Comparison of ENCODE assay signal across 1 mouse cellular context in the genomic region with DNA sequence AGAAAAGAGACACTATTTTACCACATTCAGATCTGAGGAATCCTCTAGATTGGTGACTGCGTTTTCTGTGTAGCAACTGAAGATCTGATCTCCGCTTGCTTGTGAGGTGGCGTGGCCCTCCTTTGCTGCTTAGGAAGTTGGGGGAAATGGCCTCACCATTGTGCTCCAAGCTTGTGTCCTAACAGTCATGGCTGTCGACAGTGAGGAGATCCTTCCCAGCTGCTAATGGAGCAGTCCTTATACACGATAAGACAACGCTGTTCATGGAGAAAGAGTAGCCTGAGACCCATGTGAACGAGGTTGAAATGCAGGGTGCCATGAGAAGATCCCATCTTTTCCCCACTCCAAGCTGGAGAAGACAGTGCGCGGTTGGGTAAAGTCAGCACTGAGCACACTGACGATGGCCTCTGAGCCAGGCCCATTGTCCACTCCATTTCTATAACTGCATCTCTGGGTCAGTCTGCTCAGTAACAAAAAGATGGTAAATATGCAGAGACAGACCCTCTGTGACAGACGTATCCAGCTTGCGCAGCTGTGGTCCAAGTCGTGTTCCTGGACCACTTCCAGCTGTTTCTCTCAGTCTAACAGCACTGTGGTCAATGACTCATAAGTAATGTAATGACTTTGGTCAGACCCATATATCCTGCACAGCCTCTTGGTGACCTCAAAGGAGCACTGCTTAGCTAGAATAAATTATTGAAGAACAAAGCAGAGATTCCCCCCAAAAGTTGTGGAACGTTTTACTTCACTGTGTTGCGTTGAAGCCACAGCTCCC.
TF ChIP-seq lines count a peak whose summit lies in the region.

No protein-coding gene starts in this region.

TF ChIP-seq in MEL, 35 proteins besides CTCF, POLR2A, EP300 and RAD21 (continued from another document):
- TF ChIP-seq ZKSCAN1 (IDR thresholded peaks at IDR 0.05; ENCODE audit: low read depth, low read length), result no peak
